Mouse (Mus musculus) liver, embryonic 14.5 days (tissue): ENCODE data around the gene Ak3.

Source experiments
- CTCF ChIP-seq: IDR thresholded peaks from 2 replicates; pipeline ENCODE4 v1.5.1; 2016; ENCODE audit warnings: antibody characterized with exemption, low read depth, control low read depth
- EP300 ChIP-seq: IDR thresholded peaks from 2 replicates; pipeline ENCODE4 v1.6.1; 2016; ENCODE audit warnings: antibody characterized with exemption, low read depth

GRCm38 (mm10) chr19:29040206-29040605 lies 7.6 kb downstream of the Ak3 start:
- TF ChIP-seq CTCF: no peak
- TF ChIP-seq EP300: no peak
